Mouse (Mus musculus): Measurements from ENCODE around the gene Ces2g. TPM values are rescaled to one million over a fixed set of nuclear protein-coding genes. Genes with fewer than 3 reads are reported as not detected.

The Ces2g gene
- polyA plus RNA-seq, 1 experiment from 2014 or later, result 0.17 TPM

DNA sequence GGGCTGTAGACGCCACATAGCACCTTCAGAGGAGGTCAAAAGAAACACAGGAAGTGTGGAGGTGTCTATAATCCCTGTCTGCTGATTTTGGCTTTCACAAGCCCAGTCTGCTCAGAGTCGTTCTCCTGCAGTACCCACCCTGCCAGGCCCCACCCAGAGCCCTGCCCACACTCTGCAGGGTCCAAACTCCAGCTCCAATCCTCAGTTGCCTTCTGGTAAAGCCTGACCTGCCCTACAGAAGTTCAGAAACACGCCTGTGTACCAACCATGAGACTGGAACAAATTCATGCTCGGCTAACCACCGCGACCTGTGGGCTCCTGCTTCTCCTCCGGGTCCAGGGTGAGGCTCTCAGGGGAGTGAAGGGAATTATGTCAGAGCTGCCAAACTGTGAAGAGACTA lies 39.1 kb downstream of the Ces2g start, which contains the start of gene Ces2h:
Gene Ces2h (plus strand): TSS at position 268 of the 400 bp plus-strand sequence.
- TF ChIP-seq CTCF (IDR thresholded peaks at IDR 0.05; ENCODE audit: low read depth), result no peak
- no peaks in the 10 kb centered on the region for H3K27me3 ChIP-seq (ENCODE audit: insufficient read depth, low read length)
- no peaks in the 10 kb centered on the region for H3K9me3 ChIP-seq (replicated peaks; ENCODE audit: low read length)
- no peak within 1 kb of the TSS for H3K9ac ChIP-seq (ENCODE audit: low read depth, low read length)
- ATAC-seq (replicated peaks; ENCODE audit: low FRiP score, low read depth) (peak; percentile 87), DNase-seq (ENCODE audit: low spot score) (no peak)
- H3K4me2 ChIP-seq (ENCODE audit: low read length), result no peak within 1 kb of the TSS
- H3K27ac ChIP-seq, result no peak within 1 kb of the TSS
- no peaks in the 10 kb centered on the region for H3K36me3 ChIP-seq (ENCODE audit: insufficient read depth, low read length)
- no peak within 1 kb of the TSS for H3K4me3 ChIP-seq (replicated peaks; ENCODE audit: low read depth, low read length)
- 55% methylated on average over 7 of the region's 7 CpGs for WGBS
- H3K4me1 ChIP-seq (replicated peaks; ENCODE audit: insufficient read depth, low read length), result no peaks in the 10 kb centered on the region

GRCm38 (mm10) chr8:105010000-105010399 lies 48.5 kb downstream of the Ces2g start:
- Histone ChIP-seq H3K9me3 (replicated peaks; ENCODE audit: low read length) (no peaks in the 10 kb centered on the region), H3K4me3 (replicated peaks; ENCODE audit: low read depth, low read length) (no peak overlapping the region)

DNA sequence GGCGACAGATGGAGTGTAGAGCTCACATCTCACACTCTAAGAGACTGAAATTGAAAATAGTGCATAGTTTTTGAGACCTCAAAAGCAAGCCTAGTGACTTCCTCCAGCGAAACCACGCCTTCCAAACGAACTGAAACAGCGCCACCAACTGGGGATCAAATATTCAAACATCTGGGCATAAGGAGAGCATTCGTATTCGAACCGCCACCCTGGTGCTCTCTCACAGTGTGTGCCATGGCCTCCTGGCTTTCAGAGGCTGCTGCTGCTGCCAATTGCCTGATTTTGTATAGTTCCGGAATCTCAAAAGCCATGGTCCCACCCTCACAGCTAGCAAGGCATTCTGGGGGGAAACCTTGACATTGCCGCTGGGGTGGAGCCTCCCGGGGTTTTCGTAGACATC lies 49.6 kb downstream of the Ces2g start:
- no peaks in the 10 kb centered on the region for H3K9me3 ChIP-seq (replicated peaks; ENCODE audit: low read length)
- H3K4me1 ChIP-seq (replicated peaks; ENCODE audit: insufficient read depth, low read length), result no peaks in the 10 kb centered on the region
- H3K4me2 ChIP-seq (ENCODE audit: low read length), result no peak overlapping the region
- ATAC-seq (replicated peaks; ENCODE audit: low FRiP score, low read depth) (no peak), DNase-seq (ENCODE audit: low spot score) (no peak)
- 80% methylated on average over 12 of the region's 12 CpGs for WGBS
- no peak overlapping the region for H3K4me3 ChIP-seq (replicated peaks; ENCODE audit: low read depth, low read length)
- no peak overlapping the region for H3K9ac ChIP-seq (ENCODE audit: low read depth, low read length)
- 0 out of 2 replicates have a peak, but pooled peaks have one; percentile 16 for TF ChIP-seq CTCF (IDR thresholded peaks at IDR 0.05; ENCODE audit: low read depth)
- H3K27ac ChIP-seq, result no peak overlapping the region
- no peaks in the 10 kb centered on the region for H3K27me3 ChIP-seq (ENCODE audit: insufficient read depth, low read length)
- H3K36me3 ChIP-seq (ENCODE audit: insufficient read depth, low read length), result no peaks in the 10 kb centered on the region

More at GRCm38 (mm10) chr8:105010000-105010399, 48.5 kb downstream of the Ces2g start:
- Histone ChIP-seq H3K4me1 (replicated peaks; ENCODE audit: insufficient read depth, low read length) (no peaks in the 10 kb centered on the region), H3K27me3 (ENCODE audit: insufficient read depth, low read length) (no peaks in the 10 kb centered on the region), H3K4me2 (ENCODE audit: low read length) (no peak overlapping the region), H3K36me3 (ENCODE audit: insufficient read depth, low read length) (no peaks in the 10 kb centered on the region), H3K27ac (no peak overlapping the region), H3K9ac (ENCODE audit: low read depth, low read length) (no peak overlapping the region)
- DNase-seq (ENCODE audit: low spot score) (no peak), ATAC-seq (replicated peaks; ENCODE audit: low FRiP score, low read depth) (no peak)
- 78% methylated on average over 2 of the region's 2 CpGs for WGBS
- no peak for TF ChIP-seq CTCF (IDR thresholded peaks at IDR 0.05; ENCODE audit: low read depth)

GRCm38 (mm10) chr8:105014391-105014790 lies 52.9 kb downstream of the Ces2g start:
- ATAC-seq (replicated peaks; ENCODE audit: low FRiP score, low read depth) (no peak), DNase-seq (ENCODE audit: low spot score) (no peak)
- no peaks in the 10 kb centered on the region for H3K36me3 ChIP-seq (ENCODE audit: insufficient read depth, low read length)
- WGBS, result 93% methylated on average over 5 of the region's 5 CpGs
- TF ChIP-seq CTCF (IDR thresholded peaks at IDR 0.05; ENCODE audit: low read depth), result no peak
- no peak overlapping the region for H3K27ac ChIP-seq
- no peak overlapping the region for H3K4me3 ChIP-seq (replicated peaks; ENCODE audit: low read depth, low read length)
- H3K27me3 ChIP-seq (ENCODE audit: insufficient read depth, low read length), result no peaks in the 10 kb centered on the region
- H3K9me3 ChIP-seq (replicated peaks; ENCODE audit: low read length), result no peaks in the 10 kb centered on the region
- H3K9ac ChIP-seq (ENCODE audit: low read depth, low read length), result no peak overlapping the region
- no peaks in the 10 kb centered on the region for H3K4me1 ChIP-seq (replicated peaks; ENCODE audit: insufficient read depth, low read length)
- H3K4me2 ChIP-seq (ENCODE audit: low read length), result no peak overlapping the region

Other genes with a start within 250 kb of the Ces2g start
- gene Ces2a, start 227.7 kb upstream of the Ces2g start, polyA plus RNA-seq (2015; fragmentation: Nextera tagmentation; extraction: Ambion mirVana), result 0.22 and 0.24 TPM in 2 replicates
- 0.91 and 0.98 TPM in 2 replicates for gene Ces2b, start 130.1 kb upstream of the Ces2g start, polyA plus RNA-seq (2015; fragmentation: Nextera tagmentation; extraction: Ambion mirVana)
- 0.38 and 0.45 TPM in 2 replicates for gene Ces2c, start 114.7 kb upstream of the Ces2g start, polyA plus RNA-seq (2015; fragmentation: Nextera tagmentation; extraction: Ambion mirVana)
- 1.8 and 2.1 TPM in 2 replicates for gene Ces2e, start 35.5 kb upstream of the Ces2g start, polyA plus RNA-seq (2015; fragmentation: Nextera tagmentation; extraction: Ambion mirVana)
- not detected in 2 replicates for gene Ces2f, start 14.4 kb upstream of the Ces2g start, polyA plus RNA-seq (2015; fragmentation: Nextera tagmentation; extraction: Ambion mirVana)
- gene Ces2h, start 39.1 kb downstream of the Ces2g start, polyA plus RNA-seq (2015; fragmentation: Nextera tagmentation; extraction: Ambion mirVana), result not detected in 2 replicates
- gene Ces3a, start 86.9 kb downstream of the Ces2g start, polyA plus RNA-seq (2015; fragmentation: Nextera tagmentation; extraction: Ambion mirVana), result not detected in 2 replicates
- gene Ces3b, start 122.0 kb downstream of the Ces2g start, polyA plus RNA-seq (2015; fragmentation: Nextera tagmentation; extraction: Ambion mirVana), result not detected in 2 replicates
- gene Ces4a, start 170.1 kb downstream of the Ces2g start, polyA plus RNA-seq (2015; fragmentation: Nextera tagmentation; extraction: Ambion mirVana), result not detected in 2 replicates
- 59.6 and 59.7 TPM in 2 replicates for gene Cbfb, start 209.0 kb downstream of the Ces2g start, polyA plus RNA-seq (2015; fragmentation: Nextera tagmentation; extraction: Ambion mirVana)

Data from kidney, postnatal 0 days (tissue).